Mouse (Mus musculus): ENCODE data around the gene Akain1. TPM values are rescaled to one million over a fixed set of nuclear protein-coding genes. Genes with fewer than 3 reads are reported as not detected.
A peak's percentile ranks its signal among the peaks of the same experiment; 100 is the strongest.

The Akain1 gene
- total and polyA plus RNA-seq, 3 experiments: 0.12 TPM; not detected in 2

GRCm38 (mm10) chr17:69487116-69487515 lies 48.0 kb downstream of the Akain1 start:
- TF ChIP-seq EP300 (IDR thresholded peaks at IDR 0.05; ENCODE audit: insufficient read depth, low read depth, low read length) (no peak), POLR2A (IDR thresholded peaks at IDR 0.05; ENCODE audit: insufficient read depth, low read depth, low read length) (no peak), CTCF (IDR thresholded peaks at IDR 0.05) (no peak)
- no peak for DNase-seq
- H3K79me2 ChIP-seq (replicated peaks; ENCODE audit: control insufficient read depth, insufficient read depth, low read length): no peaks in the 10 kb centered on the region
- no peak overlapping the region for H3K27ac ChIP-seq
- H3K4me1 ChIP-seq (ENCODE audit: control insufficient read depth, insufficient read depth, low read length): no peaks in the 10 kb centered on the region
- no peaks in the 10 kb centered on the region for H3K27me3 ChIP-seq (ENCODE audit: control insufficient read depth, insufficient read depth, low read length)
- WGBS: 83% methylated on average over 12 of the region's 12 CpGs
- no peak overlapping the region for H3K4me3 ChIP-seq
- H3K9ac ChIP-seq (ENCODE audit: low read depth, low read length): no peak overlapping the region
- intact Hi-C loops (cut with DNase I): no loop called here
- no peaks in the 10 kb centered on the region for H3K36me3 ChIP-seq (ENCODE audit: control insufficient read depth, insufficient read depth, low read length)

GRCm38 (mm10) chr17:69487884-69488283 lies 48.8 kb downstream of the Akain1 start:
- Histone ChIP-seq H3K36me3 (ENCODE audit: control insufficient read depth, insufficient read depth, low read length) (no peaks in the 10 kb centered on the region), H3K79me2 (replicated peaks; ENCODE audit: control insufficient read depth, insufficient read depth, low read length) (no peaks in the 10 kb centered on the region), H3K4me3 (no peak overlapping the region), H3K27ac (no peak overlapping the region), H3K27me3 (ENCODE audit: control insufficient read depth, insufficient read depth, low read length) (no peaks in the 10 kb centered on the region), H3K9ac (ENCODE audit: low read depth, low read length) (no peak overlapping the region), H3K4me1 (ENCODE audit: control insufficient read depth, insufficient read depth, low read length) (no peaks in the 10 kb centered on the region)
- DNase-seq: no peak
- TF ChIP-seq POLR2A (IDR thresholded peaks at IDR 0.05; ENCODE audit: insufficient read depth, low read depth, low read length) (no peak), CTCF (IDR thresholded peaks at IDR 0.05) (no peak), EP300 (IDR thresholded peaks at IDR 0.05; ENCODE audit: insufficient read depth, low read depth, low read length) (no peak)
- 90% methylated on average over 6 of the region's 6 CpGs for WGBS
- intact Hi-C loops (cut with DNase I): no loop called here

GRCm38 (mm10) chr17:69488826-69489225 lies 49.7 kb downstream of the Akain1 start:
- Histone ChIP-seq H3K79me2 (replicated peaks; ENCODE audit: control insufficient read depth, insufficient read depth, low read length) (no peaks in the 10 kb centered on the region), H3K4me3 (no peak overlapping the region), H3K27ac (no peak overlapping the region), H3K9ac (ENCODE audit: low read depth, low read length) (no peak overlapping the region), H3K4me1 (ENCODE audit: control insufficient read depth, insufficient read depth, low read length) (no peaks in the 10 kb centered on the region), H3K36me3 (ENCODE audit: control insufficient read depth, insufficient read depth, low read length) (no peaks in the 10 kb centered on the region), H3K27me3 (ENCODE audit: control insufficient read depth, insufficient read depth, low read length) (no peaks in the 10 kb centered on the region)
- WGBS: 89% methylated on average over 5 of the region's 5 CpGs
- TF ChIP-seq CTCF (IDR thresholded peaks at IDR 0.05): no peak
- TF ChIP-seq EP300 (IDR thresholded peaks at IDR 0.05; ENCODE audit: insufficient read depth, low read depth, low read length): no peak
- TF ChIP-seq POLR2A (IDR thresholded peaks at IDR 0.05; ENCODE audit: insufficient read depth, low read depth, low read length): no peak
- intact Hi-C loops (cut with DNase I): no loop called here
- no peak for DNase-seq

- TF ChIP-seq CTCF (IDR thresholded peaks at IDR 0.05) (no peak), EP300 (IDR thresholded peaks at IDR 0.05; ENCODE audit: insufficient read depth, low read depth, low read length) (no peak), POLR2A (IDR thresholded peaks at IDR 0.05; ENCODE audit: insufficient read depth, low read depth, low read length) (no peak)
- DNase-seq: no peak
- H3K4me3 ChIP-seq: no peak overlapping the region
- H3K36me3 ChIP-seq (ENCODE audit: control insufficient read depth, insufficient read depth, low read length): no peaks in the 10 kb centered on the region
- WGBS: 82% methylated on average over 6 of the region's 6 CpGs
- H3K79me2 ChIP-seq (replicated peaks; ENCODE audit: control insufficient read depth, insufficient read depth, low read length): no peaks in the 10 kb centered on the region
- no peaks in the 10 kb centered on the region for H3K27me3 ChIP-seq (ENCODE audit: control insufficient read depth, insufficient read depth, low read length)
- intact Hi-C loops (cut with DNase I): no loop called here
- H3K4me1 ChIP-seq (ENCODE audit: control insufficient read depth, insufficient read depth, low read length): no peaks in the 10 kb centered on the region
- no peak overlapping the region for H3K9ac ChIP-seq (ENCODE audit: low read depth, low read length)
- H3K27ac ChIP-seq: no peak overlapping the region
Observed at GRCm38 (mm10) chr17:69492368-69492767, 53.2 kb downstream of the Akain1 start.

GRCm38 (mm10) chr17:69495531-69495930 lies 56.4 kb downstream of the Akain1 start:
- no peak for DNase-seq
- Histone ChIP-seq H3K36me3 (ENCODE audit: control insufficient read depth, insufficient read depth, low read length) (no peaks in the 10 kb centered on the region), H3K27ac (no peak overlapping the region), H3K27me3 (ENCODE audit: control insufficient read depth, insufficient read depth, low read length) (no peaks in the 10 kb centered on the region), H3K4me1 (ENCODE audit: control insufficient read depth, insufficient read depth, low read length) (no peaks in the 10 kb centered on the region), H3K79me2 (replicated peaks; ENCODE audit: control insufficient read depth, insufficient read depth, low read length) (no peaks in the 10 kb centered on the region), H3K9ac (ENCODE audit: low read depth, low read length) (no peak overlapping the region), H3K4me3 (no peak overlapping the region)
- TF ChIP-seq EP300 (IDR thresholded peaks at IDR 0.05; ENCODE audit: insufficient read depth, low read depth, low read length) (no peak), CTCF (IDR thresholded peaks at IDR 0.05) (0 out of 2 replicates have a peak, but pooled peaks have one; percentile 11)
- intact Hi-C loops (cut with DNase I): no loop called here
- WGBS: 17% methylated on average over 2 of the region's 2 CpGs

GRCm38 (mm10) chr17:69496125-69496524 lies 57.0 kb downstream of the Akain1 start:
- H3K4me3 ChIP-seq: no peak overlapping the region
- no peaks in the 10 kb centered on the region for H3K4me1 ChIP-seq (ENCODE audit: control insufficient read depth, insufficient read depth, low read length)
- no peak for DNase-seq
- H3K27me3 ChIP-seq (ENCODE audit: control insufficient read depth, insufficient read depth, low read length): no peaks in the 10 kb centered on the region
- no peaks in the 10 kb centered on the region for H3K36me3 ChIP-seq (ENCODE audit: control insufficient read depth, insufficient read depth, low read length)
- no peak overlapping the region for H3K27ac ChIP-seq
- intact Hi-C loops (cut with DNase I): no loop called here
- no peak overlapping the region for H3K9ac ChIP-seq (ENCODE audit: low read depth, low read length)
- WGBS: 79% methylated on average over 3 of the region's 3 CpGs
- no peak for TF ChIP-seq CTCF (IDR thresholded peaks at IDR 0.05)
- no peak for TF ChIP-seq EP300 (IDR thresholded peaks at IDR 0.05; ENCODE audit: insufficient read depth, low read depth, low read length)
- no peak for TF ChIP-seq POLR2A (IDR thresholded peaks at IDR 0.05; ENCODE audit: insufficient read depth, low read depth, low read length)
- no peaks in the 10 kb centered on the region for H3K79me2 ChIP-seq (replicated peaks; ENCODE audit: control insufficient read depth, insufficient read depth, low read length)
